Mouse (Mus musculus) kidney, adult 10 weeks (tissue): Measurements from ENCODE around the gene 0610030E20Rik. TPM values are rescaled to one million over a fixed set of nuclear protein-coding genes. Genes with fewer than 3 reads are reported as not detected.

Experiments used
- polyA plus RNA-seq: library from polyadenylated mRNA; stranded (reverse); fragments of 350-450 nt; fragmentation: Illumina TruSeq; extraction: RNeasy Lipid Tissue Mini Kit (QIAGEN cat#74804); gene quantifications from one replicate; pipeline ENCODE4 v1.2.3, GENCODE M21; 2014; ENCODE audit warnings: low read depth, low replicate concordance

0610030E20Rik gene
- polyA plus RNA-seq: 32.9 TPM

DNA sequence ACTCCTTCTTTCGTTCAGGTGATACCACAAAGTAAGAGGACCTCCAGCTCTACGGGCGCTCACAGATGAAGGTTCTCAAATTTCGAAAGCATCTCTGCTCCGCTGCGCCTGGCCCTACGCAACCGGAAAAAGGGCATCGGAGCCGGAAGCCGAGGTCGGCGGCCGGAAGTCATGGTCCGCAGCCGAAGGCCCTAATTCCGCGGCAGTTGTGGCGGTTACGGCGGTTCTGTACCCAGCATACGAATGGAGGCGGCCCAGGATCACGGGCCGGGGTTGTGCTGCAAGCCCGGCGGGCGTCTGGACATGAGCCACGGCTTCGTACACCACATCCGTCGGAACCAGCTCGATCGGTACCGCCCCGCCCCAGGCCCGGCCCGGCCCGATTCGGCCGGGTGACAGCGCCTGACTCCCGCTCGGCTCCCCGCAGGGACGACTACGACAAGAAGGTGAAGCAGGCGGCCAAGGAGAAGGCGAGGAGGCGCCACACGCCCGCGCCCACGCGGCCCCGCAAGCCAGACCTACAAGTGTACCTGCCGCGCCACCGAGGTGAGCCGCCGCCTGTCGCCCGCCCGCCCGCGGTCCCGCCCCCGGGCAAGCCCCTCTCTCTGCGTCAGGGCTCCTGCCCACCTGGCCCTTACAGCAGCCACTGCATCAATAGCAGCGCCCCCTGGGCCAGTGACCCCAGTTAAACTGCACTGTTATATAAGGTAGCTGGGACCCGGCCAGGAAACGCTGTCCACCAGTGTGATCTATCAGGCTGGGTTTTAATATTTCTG, at the start of gene 0610030E20Rik:
Gene 0610030E20Rik, plus strand, starts transcription at position 152 of the 776 bp plus-strand sequence.

DNA sequence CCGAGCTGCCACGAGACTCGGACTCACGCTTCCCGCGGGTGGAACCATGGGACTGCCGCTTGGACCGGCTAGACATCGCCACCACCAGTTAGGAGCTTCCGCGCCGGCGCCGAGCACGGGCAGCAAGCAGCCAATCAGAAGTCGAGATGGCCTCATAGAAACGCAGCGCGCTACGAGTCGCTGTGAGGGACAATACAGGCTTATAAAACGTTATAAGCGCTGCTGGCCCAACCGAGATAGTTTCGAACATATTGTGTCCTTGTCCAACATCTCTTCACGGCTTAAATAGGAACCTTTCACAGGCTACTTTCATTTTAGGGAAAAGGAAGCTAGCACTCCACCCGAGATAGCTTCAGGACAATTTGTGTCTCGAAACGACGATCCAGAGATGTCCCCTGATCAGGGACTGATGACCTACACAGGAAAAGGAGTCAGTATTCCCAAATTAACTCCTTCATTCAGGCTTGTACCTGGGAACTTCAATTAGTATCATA, 2.0 kb upstream of the 0610030E20Rik start, which contains the start of gene Usp39:
Gene Usp39, minus strand, starts transcription at position 111 of the 494 bp plus-strand sequence.

DNA sequence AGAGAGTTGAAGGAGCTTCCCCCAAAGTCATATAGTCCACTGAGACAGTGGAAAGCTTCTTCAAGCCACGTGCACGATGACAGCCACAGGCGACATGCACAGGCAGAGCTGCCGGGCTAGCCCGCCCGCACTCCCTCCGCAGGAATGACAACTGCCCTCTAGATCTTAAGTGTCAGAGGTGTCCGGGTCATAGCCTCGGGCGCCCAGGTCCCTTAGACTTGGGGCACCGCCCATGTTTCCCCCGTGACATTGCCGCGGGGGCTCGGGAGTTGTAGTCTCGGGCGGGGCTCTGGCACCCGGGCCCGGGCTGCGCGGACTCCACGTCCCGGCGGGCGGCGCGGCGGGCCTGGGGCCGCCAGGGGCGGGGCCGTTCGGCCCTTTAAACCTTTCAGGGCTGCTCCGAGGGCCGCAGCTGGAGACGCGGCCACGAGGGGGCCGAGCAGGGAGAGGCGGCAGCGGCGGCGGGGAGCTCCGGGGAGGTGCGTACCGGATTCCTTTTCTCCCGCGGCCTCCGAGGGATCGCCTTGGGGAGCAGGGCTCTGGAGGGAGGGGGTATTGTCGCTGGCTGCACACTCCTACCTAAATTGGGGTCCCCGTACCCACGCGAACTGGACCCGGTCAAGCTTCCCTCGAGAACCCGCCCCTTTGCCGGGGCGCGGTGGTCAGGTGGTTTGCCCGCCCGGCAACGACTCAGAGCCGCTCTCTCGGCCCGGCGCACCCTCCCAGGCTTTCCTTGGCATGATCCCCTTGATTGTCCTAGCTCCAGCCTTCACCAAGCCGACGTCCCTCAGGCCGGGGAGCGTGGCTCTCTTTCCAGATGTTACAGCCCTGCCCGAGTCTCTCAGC, 8.2 kb downstream of the 0610030E20Rik start, which contains the start of gene Tmem150a:
Gene Tmem150a, plus strand, starts transcription at position 382 of the 846 bp plus-strand sequence.

DNA sequence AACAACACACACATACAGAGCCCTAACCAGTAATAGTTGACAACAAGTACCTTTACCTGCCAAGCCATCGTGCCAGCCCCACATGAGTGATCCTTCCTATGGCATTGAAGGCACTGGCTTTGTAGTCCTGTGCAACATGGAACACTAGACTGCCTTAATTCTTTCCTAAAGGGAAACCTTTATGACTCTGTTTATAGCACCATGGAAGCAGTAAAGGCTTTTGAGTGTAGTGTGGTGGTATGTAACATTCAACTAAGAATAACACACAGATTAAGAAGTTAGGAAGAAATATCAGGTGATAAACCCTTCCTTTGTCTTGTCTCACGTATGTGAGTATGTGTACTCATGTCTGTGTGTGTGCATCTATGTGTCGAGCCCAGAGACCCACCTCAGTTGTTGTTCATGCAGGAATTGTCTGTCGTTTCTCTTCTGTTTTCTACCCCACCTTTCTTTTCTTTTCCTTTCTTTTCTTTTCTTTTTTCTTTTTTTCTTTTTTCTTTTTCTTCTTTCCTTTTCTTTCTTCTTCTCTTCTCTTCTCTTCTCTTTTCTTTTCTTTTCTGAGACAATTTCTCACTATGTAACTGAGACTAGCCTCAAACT, 19.8 kb downstream of the 0610030E20Rik start, which contains the start of gene Rnf181:
Gene Rnf181, minus strand, starts transcription at position 113 of the 600 bp plus-strand sequence.

DNA sequence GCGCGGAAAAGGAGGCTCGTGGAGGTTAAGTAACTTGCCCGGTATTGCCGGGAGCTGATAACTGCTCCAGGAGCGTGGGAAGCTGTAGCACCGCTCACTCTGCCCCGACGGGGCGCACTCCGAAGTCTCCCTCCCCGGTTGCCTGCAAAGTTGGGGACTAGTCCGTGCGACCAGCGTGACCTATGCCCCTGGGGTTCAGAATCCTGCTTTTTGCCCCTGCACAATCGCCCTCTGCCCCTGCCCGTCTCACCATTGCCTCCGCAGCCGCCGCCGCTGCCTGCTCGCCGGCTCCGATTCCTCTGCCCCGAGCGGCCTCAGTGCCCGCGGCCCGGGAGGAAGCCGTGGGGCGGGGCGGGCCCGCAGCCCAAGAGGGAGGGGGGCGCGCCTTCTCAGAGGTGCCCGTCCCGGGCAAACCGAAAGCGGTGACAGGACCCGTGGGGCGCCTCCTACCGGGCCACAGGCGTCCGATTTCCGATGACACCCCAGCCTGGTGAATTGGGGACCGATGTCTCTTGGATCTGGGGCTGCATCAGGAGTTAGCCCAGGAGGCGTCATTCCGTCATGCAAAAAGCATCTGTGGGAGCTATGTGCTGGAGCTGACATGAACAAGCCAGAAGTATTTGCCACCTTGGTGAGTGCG, 33.1 kb downstream of the 0610030E20Rik start, which contains the start of gene Vamp5:
Gene Vamp5, minus strand, starts transcription at position 338 of the 640 bp plus-strand sequence.

DNA sequence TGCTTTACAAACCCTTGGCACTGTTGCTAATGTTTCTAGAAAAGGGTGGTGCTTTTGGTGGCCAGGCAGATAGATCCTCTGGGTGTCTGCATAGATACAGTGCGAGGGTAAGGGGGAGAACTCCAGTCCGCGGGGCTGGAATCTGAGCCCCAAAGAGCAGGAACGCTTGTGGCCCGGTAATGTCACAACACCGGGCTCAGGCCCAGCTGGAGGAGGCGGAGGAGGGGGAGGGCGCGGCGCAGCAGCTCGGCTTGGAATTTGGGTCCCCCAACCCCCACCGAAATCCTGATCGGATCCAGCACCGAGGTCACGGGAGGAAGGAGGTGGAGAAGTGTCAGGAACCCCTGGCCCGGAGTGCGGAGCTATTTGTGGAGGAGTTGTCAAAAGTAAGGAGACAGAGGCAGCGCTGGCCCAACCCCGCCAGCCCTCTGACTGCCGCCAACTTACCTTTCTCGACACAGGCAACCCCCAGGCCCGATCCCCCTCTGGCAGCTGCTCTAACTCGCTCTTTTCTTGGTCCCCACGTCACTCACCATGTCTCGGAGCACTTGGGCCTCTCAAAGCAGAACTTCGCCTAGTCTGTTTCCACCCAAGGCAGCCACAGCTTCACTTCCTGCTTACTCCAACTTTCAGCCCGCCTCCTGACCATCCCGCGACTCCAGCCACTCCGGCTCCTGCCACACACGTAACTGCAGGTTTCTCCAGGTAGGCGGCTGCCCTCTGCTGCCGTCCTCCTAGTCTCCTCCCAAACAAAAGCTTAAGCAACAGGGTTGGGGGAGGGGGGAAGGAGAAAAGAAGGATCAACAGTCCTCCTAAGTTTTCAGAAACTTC, 43.0 kb downstream of the 0610030E20Rik start, which contains the start of gene Vamp8:
Gene Vamp8, minus strand, starts transcription at position 763 of the 831 bp plus-strand sequence.

Other genes with a start within 250 kb of the 0610030E20Rik start
- 4.2 TPM for gene St3gal5, start 249.7 kb upstream of the 0610030E20Rik start, polyA plus RNA-seq
- not detected for gene Atoh8, start 111.7 kb upstream of the 0610030E20Rik start, polyA plus RNA-seq
- gene Sftpb, start 42.7 kb upstream of the 0610030E20Rik start, polyA plus RNA-seq: not detected
- gene Usp39, start 2.1 kb upstream of the 0610030E20Rik start, polyA plus RNA-seq: 36.5 TPM
- 2.9 TPM for gene Tmem150a, start 8.1 kb downstream of the 0610030E20Rik start, polyA plus RNA-seq
- gene Rnf181, start 19.6 kb downstream of the 0610030E20Rik start, polyA plus RNA-seq: 376 TPM
- gene Vamp5, start 33.2 kb downstream of the 0610030E20Rik start, polyA plus RNA-seq: 0.53 TPM
- 120 TPM for gene Vamp8, start 43.4 kb downstream of the 0610030E20Rik start, polyA plus RNA-seq
- 15.2 TPM for gene Ggcx, start 67.0 kb downstream of the 0610030E20Rik start, polyA plus RNA-seq
- 592 TPM for gene Mat2a, start 92.2 kb downstream of the 0610030E20Rik start, polyA plus RNA-seq
- not detected for gene Sh2d6, start 174.4 kb downstream of the 0610030E20Rik start, polyA plus RNA-seq
- gene Capg, start 197.1 kb downstream of the 0610030E20Rik start, polyA plus RNA-seq: 1.1 TPM